Comparison of ENCODE assay signal across 10 mouse cellular contexts in the genomic region with DNA sequence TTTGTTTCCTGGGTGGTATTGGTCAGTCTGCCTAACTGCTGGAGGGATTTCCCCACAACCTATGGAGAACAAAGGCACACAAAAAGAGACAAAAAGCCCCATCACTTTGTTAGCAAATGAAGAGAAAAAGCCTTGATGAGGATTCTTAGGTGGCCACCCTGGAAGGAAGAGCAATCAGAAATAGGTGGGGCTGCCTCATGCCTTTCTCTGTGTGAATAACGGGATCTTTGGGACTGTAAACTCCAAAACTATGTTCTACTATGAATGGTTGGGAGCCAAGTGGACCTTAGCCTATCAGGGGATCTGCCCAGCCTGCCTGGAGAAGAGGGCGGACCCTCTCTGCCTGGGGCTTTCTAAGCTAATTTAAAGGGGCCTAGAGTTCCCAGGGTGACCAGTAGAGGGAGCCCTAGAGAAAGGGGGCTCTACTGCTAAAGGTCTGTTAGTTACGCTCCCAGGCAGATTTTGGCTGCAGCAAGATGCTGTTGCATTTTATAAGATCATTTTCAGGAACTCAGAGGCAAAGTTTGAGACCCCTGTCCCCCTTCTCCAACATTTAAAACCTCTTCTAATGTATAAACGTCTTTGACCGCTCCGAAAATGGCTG. TPM values are rescaled to one million over a fixed set of nuclear protein-coding genes. Genes with fewer than 3 reads are reported as not detected.
DNase-seq lines count a peak whose midpoint lies in the region; ATAC-seq and TF ChIP-seq lines count a peak whose summit lies in the region.
"Had no signal": no experiment of that assay in that cellular context is flagged by ENCODE, and none has a peak within 500 bp of the region (broad histone marks: within the 10 kb centered on the region; RNA-seq: fewer than 3 reads in every experiment).

No protein-coding gene starts in this region.

- H3K36me3 ChIP-seq in intestine, embryonic 14.5 days (ENCODE audit: control insufficient read depth, insufficient read depth, low read length): no peaks in the 10 kb centered on the region
- H3K36me3 ChIP-seq in intestine, embryonic 15.5 days: no peaks in the 10 kb centered on the region
- H3K36me3 ChIP-seq in testis, adult 2 months (ENCODE audit: control insufficient read depth, insufficient read depth, low read length): no peaks in the 10 kb centered on the region
- no peaks in the 10 kb centered on the region for H3K36me3 ChIP-seq in forebrain, embryonic 13.5 days (ENCODE audit: poor library complexity, severe bottlenecking)

- no peak for TF ChIP-seq POLR2A in testis, adult 2 months (IDR thresholded peaks at IDR 0.05; ENCODE audit: control insufficient read depth, low read depth, low read length)

- H3K4me3 ChIP-seq in intestine, embryonic 14.5 days (ENCODE audit: low read depth, low read length): no peak overlapping the region
- no peak overlapping the region for H3K4me3 ChIP-seq in intestine, embryonic 15.5 days (replicated peaks)
- peak overlapping the region; percentile 27; the same call in 1 of the 2 replicates for H3K4me3 ChIP-seq in testis, adult 2 months (ENCODE audit: control insufficient read depth, low read depth, low read length)
- H3K4me3 ChIP-seq in forebrain, embryonic 13.5 days: no peak overlapping the region
- H3K4me3 ChIP-seq: erythroblast, embryonic 14.5 days had no signal

- no peak overlapping the region for H3K9ac ChIP-seq in intestine, embryonic 14.5 days (ENCODE audit: low read length)
- no peak overlapping the region for H3K9ac ChIP-seq in intestine, embryonic 15.5 days
- no peak overlapping the region for H3K9ac ChIP-seq in forebrain, embryonic 13.5 days

- no peak overlapping the region for H3K27ac ChIP-seq in intestine, embryonic 14.5 days (ENCODE audit: low read depth)
- H3K27ac ChIP-seq in intestine, embryonic 15.5 days: no peak overlapping the region
- no peak overlapping the region for H3K27ac ChIP-seq in testis, adult 2 months (ENCODE audit: control insufficient read depth, insufficient read depth, low read depth, low read length)
- no peak overlapping the region for H3K27ac ChIP-seq in forebrain, embryonic 13.5 days

- TF ChIP-seq CTCF in testis, adult 2 months (IDR thresholded peaks at IDR 0.05; ENCODE audit: control insufficient read depth, insufficient read depth, insufficient replicate concordance, low read depth, low read length): peak; percentile 37; the same call in 1 of the 2 replicates

- no peaks in the 10 kb centered on the region for H3K4me1 ChIP-seq in intestine, embryonic 14.5 days (replicated peaks; ENCODE audit: control insufficient read depth, insufficient read depth, low read length)
- H3K4me1 ChIP-seq in intestine, embryonic 15.5 days (replicated peaks): no peaks in the 10 kb centered on the region
- peaks cover 5% of the 10 kb centered on the region for H3K4me1 ChIP-seq in testis, adult 2 months (ENCODE audit: control insufficient read depth, insufficient read depth, low read length)
- H3K4me1 ChIP-seq in forebrain, embryonic 13.5 days: no peaks in the 10 kb centered on the region

- WGBS in intestine, embryonic 14.5 days: 85% methylated on average over 6 of the region's 6 CpGs
- 86% methylated on average over 6 of the region's 6 CpGs for WGBS in intestine, embryonic 15.5 days
- WGBS in forebrain, embryonic 13.5 days: 84% methylated on average over 6 of the region's 6 CpGs

- H3K9me3 ChIP-seq in intestine, embryonic 14.5 days (ENCODE audit: control insufficient read depth, low read length): no peaks in the 10 kb centered on the region
- no peaks in the 10 kb centered on the region for H3K9me3 ChIP-seq in intestine, embryonic 15.5 days
- H3K9me3 ChIP-seq in forebrain, embryonic 13.5 days (replicated peaks): no peaks in the 10 kb centered on the region

- no peak overlapping the region for H3K4me2 ChIP-seq in intestine, embryonic 14.5 days (ENCODE audit: low read length)
- no peak overlapping the region for H3K4me2 ChIP-seq in intestine, embryonic 15.5 days (replicated peaks)
- H3K4me2 ChIP-seq in forebrain, embryonic 13.5 days: no peak overlapping the region

- no peak for ATAC-seq in intestine, embryonic 14.5 days (replicated peaks; ENCODE audit: low FRiP score, low TSS enrichment, low read depth)
- ATAC-seq in intestine, embryonic 15.5 days: no peak
- no peak for ATAC-seq in forebrain, embryonic 13.5 days

- peak; percentile 32 for DNase-seq in intestine, embryonic 14.5 days (ENCODE audit: low spot score)
- DNase-seq in testis, postnatal 10 days (ENCODE audit: low spot score): no peak
- DNase-seq in ZHBTc4 (ENCODE audit: low read depth, low spot score): peak; percentile 93
- DNase-seq in testis, postnatal 14 days (ENCODE audit: low spot score): peak; percentile 33
- DNase-seq: kidney, postnatal 25 days; spleen, adult 18-20 months had no signal

- no peaks in the 10 kb centered on the region for H3K27me3 ChIP-seq in intestine, embryonic 14.5 days (replicated peaks; ENCODE audit: control insufficient read depth, insufficient read depth, low read length)
- no peaks in the 10 kb centered on the region for H3K27me3 ChIP-seq in intestine, embryonic 15.5 days (replicated peaks)
- H3K27me3 ChIP-seq in testis, adult 2 months (ENCODE audit: control insufficient read depth, insufficient read depth, low read length): no peaks in the 10 kb centered on the region
- H3K27me3 ChIP-seq in forebrain, embryonic 13.5 days: no peaks in the 10 kb centered on the region

RNA-seq across cellular contexts. Expression of a gene that starts 42.0 kb away (rescaled TPM):
- 169 and 174 TPM in 2 replicates for polyA plus RNA-seq in intestine, embryonic 14.5 days (2014; fragmentation: Nextera tagmentation; extraction: Ambion mirVana)
- polyA plus RNA-seq in intestine, embryonic 15.5 days (2015; fragmentation: Nextera tagmentation; extraction: Ambion mirVana): 163 and 172 TPM in 2 replicates
- 334 and 337 TPM in 2 replicates for polyA plus RNA-seq in testis, adult 2 months (2012; rRNA removed)
- polyA plus RNA-seq in forebrain, embryonic 13.5 days (2015; fragmentation: Nextera tagmentation; extraction: Ambion mirVana): 108 and 123 TPM in 2 replicates

RNA-seq across cellular contexts. Expression of a gene that starts 42.6 kb away (rescaled TPM):
- polyA plus RNA-seq in intestine, embryonic 14.5 days (2014; fragmentation: Nextera tagmentation; extraction: Ambion mirVana): 5.2 and 5.4 TPM in 2 replicates
- 3.7 and 4.1 TPM in 2 replicates for polyA plus RNA-seq in intestine, embryonic 15.5 days (2015; fragmentation: Nextera tagmentation; extraction: Ambion mirVana)
- polyA plus RNA-seq in testis, adult 2 months (2012; rRNA removed): 0.12 and 0.22 TPM in 2 replicates
- polyA plus RNA-seq in forebrain, embryonic 13.5 days (2015; fragmentation: Nextera tagmentation; extraction: Ambion mirVana): 2.9 and 3.2 TPM in 2 replicates
- polyA plus RNA-seq: erythroblast, embryonic 14.5 days had no signal
